Mouse (Mus musculus): ENCODE data around the gene Naa10.

Gene Naa10

GRCm38 (mm10) chrX:73914827-73915703 lies 6.7 kb downstream of the Naa10 start:
- in situ Hi-C loops (cut with MseI, MboI): no loop called here

DNA sequence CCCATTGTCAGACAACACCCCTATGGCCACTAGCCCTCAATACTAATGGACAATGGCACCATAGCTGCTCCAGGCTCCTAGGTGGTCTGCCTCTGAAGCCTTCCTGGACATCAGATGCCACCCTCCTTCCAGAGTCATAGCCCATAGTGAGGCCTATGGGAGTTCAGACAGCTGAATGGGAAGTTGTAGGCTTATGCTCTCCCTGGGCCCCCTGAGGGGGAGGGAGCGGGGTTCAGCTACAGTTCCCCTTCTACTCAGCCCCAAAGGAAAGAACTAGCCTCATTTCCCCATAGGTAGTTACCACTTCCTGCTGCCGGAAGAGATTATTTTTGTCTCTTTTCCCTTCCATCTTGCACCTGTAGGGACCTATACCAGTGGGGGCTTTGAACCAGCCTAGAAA lies 10.2 kb downstream of the Naa10 start:
- in situ Hi-C loops (cut with MseI, MboI): no loop called here

- in situ Hi-C loops (cut with MseI, MboI): no loop called here
Observed at GRCm38 (mm10) chrX:73911156-73911555, 10.6 kb downstream of the Naa10 start.

GRCm38 (mm10) chrX:73910451-73910850 lies 11.3 kb downstream of the Naa10 start:
- in situ Hi-C loops (cut with MseI, MboI): no loop called here

GRCm38 (mm10) chrX:73910049-73910448 lies 11.7 kb downstream of the Naa10 start:
- in situ Hi-C loops (cut with MseI, MboI): no loop called here

GRCm38 (mm10) chrX:73897959-73898358 lies 23.8 kb downstream of the Naa10 start:
- in situ Hi-C loops (cut with MseI, MboI): loop anchor here in 1 of 2 experiments (10.0 kb wide), 1 partner anchor 93 kb away; no protein-coding TSS in a partner anchor

DNA sequence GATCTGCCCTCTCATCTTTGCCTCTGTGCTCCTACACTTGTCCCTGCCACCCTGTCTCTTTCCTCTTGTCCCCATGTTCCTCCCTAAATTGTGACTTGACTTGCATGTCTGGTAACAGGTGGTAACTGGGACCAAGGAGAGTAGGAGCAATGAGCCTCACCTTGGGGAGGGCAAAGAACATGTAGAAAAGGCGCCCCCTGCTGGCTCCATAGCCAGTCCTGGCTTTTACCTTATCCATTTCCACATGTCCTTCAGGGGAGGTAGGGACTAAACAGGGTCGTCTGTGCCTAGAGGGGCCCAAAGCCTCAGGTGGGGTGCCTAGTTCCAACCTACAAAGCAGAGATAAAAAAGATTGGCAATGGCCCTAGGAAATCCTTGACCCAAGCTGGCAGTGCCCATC lies 26.0 kb downstream of the Naa10 start, which contains the start of gene L1cam:
L1cam (minus strand) TSS at position 387 of the 400 bp plus-strand sequence.
- in situ Hi-C loops (cut with MseI, MboI): loop anchor here in 1 of 2 experiments (10.0 kb wide), 1 partner anchor 91 kb away; no protein-coding TSS in a partner anchor

DNA sequence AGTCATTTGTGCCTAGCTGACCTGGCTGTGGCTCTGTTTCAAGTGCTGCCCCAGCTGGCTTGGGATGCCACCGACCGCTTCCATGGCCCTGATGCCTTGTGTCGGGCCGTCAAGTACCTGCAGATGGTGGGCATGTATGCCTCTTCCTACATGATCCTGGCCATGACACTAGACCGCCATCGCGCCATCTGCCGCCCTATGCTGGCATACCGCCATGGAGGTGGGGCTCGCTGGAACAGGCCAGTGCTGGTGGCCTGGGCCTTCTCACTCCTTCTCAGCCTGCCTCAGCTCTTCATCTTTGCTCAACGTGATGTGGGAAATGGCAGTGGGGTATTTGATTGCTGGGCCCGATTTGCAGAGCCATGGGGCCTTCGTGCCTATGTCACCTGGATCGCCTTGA lies 28.9 kb downstream of the Naa10 start:
- in situ Hi-C loops (cut with MseI, MboI): loop anchor here in 1 of 2 experiments (10.0 kb wide), 1 partner anchor 88 kb away; no protein-coding TSS in a partner anchor

DNA sequence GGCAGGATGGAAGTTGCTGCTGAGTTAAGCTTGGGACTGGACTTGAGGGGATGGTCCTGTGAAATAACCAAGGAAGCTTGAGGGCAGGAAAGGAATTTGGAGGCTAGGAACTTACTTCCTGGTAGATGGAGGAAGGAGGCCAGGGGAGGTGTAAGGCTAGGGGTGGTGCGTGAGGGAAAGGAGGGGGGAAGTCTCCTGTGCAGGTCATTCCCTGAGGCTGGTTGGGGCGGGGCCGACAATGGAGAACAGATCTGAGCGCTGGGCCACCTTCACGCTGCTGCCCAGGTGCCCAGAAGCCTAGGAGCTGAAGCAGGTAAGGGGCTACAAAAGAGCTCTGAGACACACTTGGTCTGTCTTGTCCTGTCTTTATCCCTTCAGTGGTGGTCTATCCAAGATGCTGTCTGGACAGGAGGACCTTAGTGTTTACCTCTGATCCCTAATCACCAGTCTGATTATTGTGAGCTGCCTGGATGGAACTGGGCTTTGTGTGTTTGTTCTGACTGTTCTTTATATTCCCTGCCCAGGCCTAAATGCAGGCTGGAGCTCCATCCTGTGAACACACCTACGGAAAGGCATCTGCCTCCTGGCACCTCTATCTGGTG lies 30.1 kb downstream of the Naa10 start, which contains the start of gene Avpr2:
Avpr2 (plus strand) TSS at position 552 of the 602 bp plus-strand sequence.
- in situ Hi-C loops (cut with MseI, MboI): loop anchor here in 1 of 2 experiments (10.0 kb wide), 1 partner anchor 87 kb away; no protein-coding TSS in a partner anchor

DNA sequence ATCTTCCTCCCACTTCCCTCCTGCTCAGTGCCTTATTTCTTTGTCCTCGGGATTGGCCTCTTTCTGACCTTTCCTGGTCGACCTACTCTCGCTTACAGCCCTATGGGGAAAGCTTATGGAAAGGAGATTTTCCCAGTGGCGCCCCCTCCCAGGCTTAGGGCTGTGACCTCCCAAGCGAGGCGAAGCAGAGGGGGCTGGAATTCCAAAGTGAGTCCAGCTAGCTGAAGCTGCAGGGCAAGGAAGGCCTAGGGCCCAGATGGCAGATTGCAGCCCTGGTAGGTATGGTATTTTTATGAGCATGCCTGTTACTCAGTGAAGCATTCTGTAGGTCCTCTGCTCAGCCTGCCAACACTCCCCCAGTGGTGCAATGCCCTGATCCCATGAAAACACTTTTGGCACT lies 40.3 kb downstream of the Naa10 start:
- in situ Hi-C loops (cut with MseI, MboI): loop anchor here in 1 of 2 experiments (10.0 kb wide), 1 partner anchor 87 kb away; no protein-coding TSS in a partner anchor

DNA sequence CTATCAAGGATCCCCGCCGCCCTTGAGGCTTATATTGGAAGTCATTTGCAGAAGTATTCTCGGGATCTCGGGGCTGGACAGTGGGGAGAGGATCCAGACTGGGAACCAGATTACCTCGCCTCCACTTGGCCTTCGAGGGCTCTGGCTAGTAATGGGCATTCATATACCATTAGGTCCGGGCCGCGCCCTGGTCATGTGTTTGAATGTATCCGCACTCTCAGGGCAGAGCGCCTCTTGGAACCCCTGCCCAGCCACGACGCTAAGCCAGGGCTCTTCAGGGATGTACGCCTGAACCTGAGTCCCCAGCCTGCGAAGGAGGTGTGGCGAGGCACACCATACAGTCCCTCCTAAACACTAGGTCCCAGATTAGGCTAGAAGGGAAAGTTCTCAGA lies 40.7 kb downstream of the Naa10 start:
- in situ Hi-C loops (cut with MseI, MboI): loop anchor here in 1 of 2 experiments (10.0 kb wide), 1 partner anchor 86 kb away; no protein-coding TSS in a partner anchor

DNA sequence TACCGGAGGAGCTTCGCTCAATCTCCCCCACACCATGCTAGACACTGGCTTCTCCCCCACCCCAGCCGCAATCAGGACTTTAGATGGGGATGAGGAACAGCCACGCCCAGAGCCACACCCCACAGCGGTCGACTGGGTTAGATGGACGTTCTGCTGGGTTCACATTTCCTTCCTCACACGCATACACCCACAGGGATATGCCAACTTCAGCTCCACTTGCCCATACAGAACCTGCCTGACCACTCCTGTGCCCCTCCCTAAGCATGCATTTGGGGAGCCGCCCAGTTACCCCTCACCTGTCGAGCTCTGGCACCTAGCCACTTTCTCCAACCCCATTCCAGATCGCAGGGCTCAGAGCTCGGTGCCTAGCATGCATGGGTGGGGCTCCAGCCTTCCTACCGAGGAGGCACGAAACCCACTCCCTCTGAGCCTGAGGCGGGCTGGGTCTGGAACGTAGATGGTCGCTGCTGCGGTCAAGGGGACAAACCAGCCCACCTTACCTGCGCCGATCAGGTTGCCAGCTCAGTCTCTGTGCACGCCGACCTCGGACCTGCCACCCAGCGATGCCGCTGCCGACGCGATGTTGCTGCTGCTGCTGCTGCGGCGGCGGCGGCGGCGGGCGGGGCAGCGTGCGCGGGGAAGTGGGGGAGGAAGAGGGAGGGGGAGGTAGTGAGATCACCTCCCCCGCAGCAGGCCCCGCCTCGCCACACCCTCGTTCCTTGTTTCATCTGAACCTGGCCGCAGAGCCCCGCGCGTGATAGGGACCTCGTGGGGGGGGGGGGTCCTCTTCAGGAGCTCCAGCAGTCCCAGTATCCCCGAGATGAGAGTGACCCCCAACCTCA lies 41.3 kb downstream of the Naa10 start:
- in situ Hi-C loops (cut with MseI, MboI): loop anchor here in 1 of 2 experiments (10.0 kb wide), 1 partner anchor 86 kb away; no protein-coding TSS in a partner anchor

GRCm38 (mm10) chrX:73877014-73877413 lies 44.7 kb downstream of the Naa10 start:
- in situ Hi-C loops (cut with MseI, MboI): no loop called here

DNA sequence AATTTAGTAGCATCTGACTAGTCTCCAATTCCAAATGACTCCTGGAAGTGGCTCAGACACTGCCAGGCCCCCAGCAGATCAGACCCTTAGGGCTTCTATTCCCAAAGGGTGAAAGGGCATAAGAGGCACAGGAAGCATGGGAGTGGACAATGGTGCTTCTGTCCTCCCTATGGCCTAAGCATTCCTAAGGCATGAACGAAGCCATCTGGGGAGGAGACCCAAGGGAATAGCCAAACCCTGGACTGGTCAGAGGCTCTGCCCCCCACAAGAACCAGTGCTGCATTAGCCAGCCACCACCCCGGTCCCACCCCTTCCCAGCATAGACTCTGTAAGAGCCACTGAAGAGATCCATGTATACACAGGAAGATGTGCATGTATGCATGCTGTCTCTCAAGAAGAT lies 45.9 kb downstream of the Naa10 start:
- in situ Hi-C loops (cut with MseI, MboI): no loop called here

DNA sequence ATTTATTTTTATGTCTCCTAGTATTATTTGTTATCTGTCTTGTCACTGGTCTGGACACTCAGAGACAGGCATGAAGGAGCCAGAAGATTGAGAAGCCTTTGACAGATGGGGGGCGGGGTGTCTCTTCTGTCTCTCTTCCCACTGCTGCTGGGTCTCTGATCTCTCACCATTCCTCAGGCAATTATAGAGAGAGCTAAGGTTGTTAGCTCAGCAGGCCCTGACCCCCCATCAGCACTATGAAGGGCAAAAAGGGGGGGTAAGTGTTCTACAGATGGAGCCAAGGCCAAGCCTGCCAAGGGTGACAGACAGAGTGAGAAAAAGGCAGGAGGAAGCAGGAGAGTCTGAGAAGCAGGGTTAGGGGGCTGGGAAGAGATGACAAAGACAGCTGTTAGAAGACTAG lies 49.8 kb downstream of the Naa10 start:
- in situ Hi-C loops (cut with MseI, MboI): no loop called here

DNA sequence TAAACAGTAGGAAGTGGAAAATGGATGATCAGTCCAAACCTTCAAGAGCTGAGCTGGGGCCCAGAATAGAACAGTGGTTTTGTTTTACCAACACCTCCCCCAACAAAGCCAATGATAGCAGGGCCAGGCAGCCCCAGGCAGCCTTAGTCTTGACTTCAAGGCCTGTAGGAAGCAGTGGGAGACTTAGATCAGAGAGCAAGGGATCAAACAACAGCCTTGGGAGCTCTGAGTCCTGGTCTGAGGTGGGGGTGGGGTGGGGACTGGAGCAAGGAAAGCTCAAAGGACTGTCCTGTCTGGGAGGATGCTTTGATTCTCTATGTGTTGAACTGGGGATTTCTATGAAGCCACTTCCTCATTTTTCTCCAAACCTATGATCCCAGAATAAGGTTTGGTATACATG lies 50.3 kb downstream of the Naa10 start:
- in situ Hi-C loops (cut with MseI, MboI): no loop called here

GRCm38 (mm10) chrX:73869334-73869733 lies 52.4 kb downstream of the Naa10 start:
- in situ Hi-C loops (cut with MseI, MboI): no loop called here

GRCm38 (mm10) chrX:73867852-73868251 lies 53.9 kb downstream of the Naa10 start:
- in situ Hi-C loops (cut with MseI, MboI): no loop called here

- in situ Hi-C loops (cut with MseI, MboI): no loop called here
Observed at GRCm38 (mm10) chrX:73867256-73867655, 54.5 kb downstream of the Naa10 start.
